Mouse (Mus musculus) monocyte, adult 5-6 weeks (primary cell): Measurements from ENCODE around the gene Ceacam5. TPM values are rescaled to one million over a fixed set of nuclear protein-coding genes. Genes with fewer than 3 reads are reported as not detected.

ENCODE experiments used
- ATAC-seq: fragments of 153-309, 156-312 bp; replicated peaks from 2 replicates; pipeline ENCODE4 v1.8.0; 2017; ENCODE audit warnings: mild to moderate bottlenecking; ENCODE audit not compliant: low TSS enrichment, insufficient number of reproducible peaks, severe bottlenecking, poor library complexity, low FRiP score
- total RNA-seq: library from RNA; stranded (forward); fragments of 200-1000, 200-491, 200-594 nt; gene quantifications from 3 replicates; pipeline ENCODE4 v1.2.3, GENCODE M21; 2017

Gene Ceacam5
- not detected in 3 replicates for total RNA-seq

DNA sequence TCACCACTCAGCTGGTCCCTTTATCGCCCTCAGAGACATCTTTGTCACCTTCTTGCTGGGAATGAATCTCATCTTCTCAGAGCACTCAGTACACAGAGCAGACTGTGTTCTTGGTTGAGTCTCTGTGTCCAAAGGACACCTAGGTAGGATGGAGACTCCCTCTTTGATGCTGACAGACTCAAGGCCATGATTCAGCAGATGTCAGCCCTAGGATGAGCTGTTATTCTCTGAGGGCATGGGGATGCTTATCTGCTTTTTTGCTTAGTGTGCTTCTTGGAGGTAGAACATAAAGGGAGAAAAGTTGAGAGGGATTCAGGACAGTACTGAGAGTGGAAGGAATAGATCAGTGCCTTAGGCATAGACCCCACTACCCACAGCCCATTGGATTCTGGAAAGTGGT is at the start of gene Ceacam5:
TSS of gene Ceacam5 (plus strand) at position 301 of the 400 bp plus-strand sequence.
- ATAC-seq = no peak

Other genes starting within 250 kb of the Ceacam5 start
- gene Ceacam14, start 99.4 kb downstream of the Ceacam5 start, total RNA-seq = not detected in 3 replicates
- not detected in 3 replicates for gene Gm5155, start 158.5 kb downstream of the Ceacam5 start, total RNA-seq